Mouse (Mus musculus): ENCODE measurements around the gene 9130019O22Rik.
"Not testable (repeated sequence)": the region's sequence is repeated elsewhere in the genome, so short reads cannot be mapped to it uniquely, and the experiment has no call there.

GRCm38 (mm10) chr7:127385560-127385959 lies 1.4 kb downstream of the 9130019O22Rik start:
- TF ChIP-seq CTCF (IDR thresholded peaks at IDR 0.05; ENCODE audit: control insufficient read depth, insufficient read depth, insufficient read length); USF1 (IDR thresholded peaks at IDR 0.05; ENCODE audit: low read depth): not testable (repeated sequence)
